Mouse (Mus musculus): ENCODE results near the gene Klhl23.
"Not testable (repeated sequence)": the region's sequence is repeated elsewhere in the genome, so short reads cannot be mapped to it uniquely, and the experiment has no call there.

Klhl23 gene

GRCm38 (mm10) chr2:69821711-69822110, at the start of gene Klhl23:
TSS of gene Klhl23 (plus strand) at chr2:69821944.
- no peak for DNase-seq (ENCODE audit: low spot score in 2 of 2)

DNA sequence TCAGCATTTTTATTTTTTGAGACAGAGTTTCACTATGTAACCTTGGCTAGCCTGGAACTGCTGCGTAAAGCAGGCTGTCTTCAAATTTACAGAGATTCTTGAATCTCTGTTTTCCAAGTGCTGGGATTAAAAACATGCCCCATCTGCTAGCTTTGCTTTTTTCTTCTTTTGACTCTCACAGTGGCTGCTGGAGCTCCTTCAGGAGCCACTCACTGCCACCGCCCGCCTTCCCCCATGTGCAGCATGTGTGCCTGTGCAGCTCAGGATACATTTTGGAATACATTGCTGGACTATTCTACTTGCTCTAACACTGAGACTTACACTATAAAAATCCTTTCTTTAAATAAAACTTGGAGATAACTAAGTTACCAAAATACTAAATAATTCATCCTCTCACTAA, 48.4 kb upstream of the Klhl23 start:
- DNase-seq (ENCODE audit: low spot score in 2 of 2) = peak in 1 of 2 experiments; percentile 27

- peak in 1 of 2 experiments; percentile 19 for DNase-seq (ENCODE audit: low spot score in 2 of 2)
Observed at GRCm38 (mm10) chr2:69777985-69778835, 43.5 kb upstream of the Klhl23 start.

- peak in 1 of 2 experiments; percentile 17 for DNase-seq (ENCODE audit: low spot score in 2 of 2)
Observed at GRCm38 (mm10) chr2:69778836-69779177, 42.9 kb upstream of the Klhl23 start.

GRCm38 (mm10) chr2:69788974-69789373, 32.8 kb upstream of the Klhl23 start:
- no peak for DNase-seq (ENCODE audit: low spot score in 2 of 2)

GRCm38 (mm10) chr2:69789429-69790069, 32.2 kb upstream of the Klhl23 start, which contains the start of the genes Ccdc173 and Phospho2:
TSS of gene Ccdc173 (minus strand) at chr2:69789575.
TSS of gene Phospho2 (plus strand) at chr2:69789623.
- peak; percentile 94 to 97 for DNase-seq (ENCODE audit: low spot score in 2 of 2)

DNA sequence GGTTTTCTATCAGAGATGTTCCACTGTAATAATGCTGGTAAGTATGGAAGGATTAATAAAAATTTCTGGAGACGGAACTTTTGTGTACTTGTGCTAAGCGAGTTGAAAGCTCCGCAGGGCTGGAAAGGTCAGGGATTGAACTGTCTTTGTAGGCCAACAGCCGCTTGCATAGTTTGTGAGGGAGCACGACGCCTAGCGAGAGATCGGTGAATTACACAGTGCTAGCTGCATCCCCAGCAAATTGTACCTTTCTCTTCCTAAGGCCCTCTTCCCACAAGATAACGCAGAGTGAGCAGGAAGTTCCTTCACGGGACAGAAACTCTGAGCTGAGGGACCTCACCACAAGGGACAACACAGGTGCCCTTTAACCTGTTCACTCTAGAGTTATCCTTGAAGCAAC, 31.5 kb upstream of the Klhl23 start:
- peak; percentile 46 to 90 for DNase-seq (ENCODE audit: low spot score in 2 of 2)

GRCm38 (mm10) chr2:69790722-69791121, 31.0 kb upstream of the Klhl23 start:
- no peak for DNase-seq (ENCODE audit: low spot score in 2 of 2)

- DNase-seq (ENCODE audit: low spot score in 2 of 2) = no peak
Observed at GRCm38 (mm10) chr2:69802911-69803312, 18.8 kb upstream of the Klhl23 start.

- no peak for DNase-seq (ENCODE audit: low spot score in 2 of 2)
Observed at GRCm38 (mm10) chr2:69803756-69804155, 18.0 kb upstream of the Klhl23 start.

DNA sequence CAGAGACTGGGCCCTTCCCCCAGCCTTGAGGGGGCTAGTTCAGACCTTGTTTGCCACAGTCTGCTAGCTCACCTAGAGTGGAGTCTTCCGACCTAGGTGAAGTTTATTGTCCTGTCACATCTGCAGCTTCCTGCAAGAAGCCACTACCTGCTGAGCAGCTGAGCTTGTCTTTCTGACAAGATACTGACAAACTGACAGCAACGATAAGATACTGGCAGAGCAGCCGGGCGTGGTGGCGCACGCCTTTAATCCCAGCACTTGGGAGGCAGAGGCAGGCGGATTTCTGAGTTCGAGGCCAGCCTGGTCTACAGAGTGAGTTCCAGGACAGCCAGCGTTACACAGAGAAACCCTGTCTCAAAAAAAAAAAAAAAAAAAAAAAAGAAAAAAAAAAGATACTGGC, 17.1 kb upstream of the Klhl23 start:
- not testable (repeated sequence) for DNase-seq (ENCODE audit: low spot score in 2 of 2)

GRCm38 (mm10) chr2:69810169-69810568, 11.6 kb upstream of the Klhl23 start:
- DNase-seq (ENCODE audit: low spot score in 2 of 2) = no peak

- not testable (repeated sequence) for DNase-seq (ENCODE audit: low spot score in 2 of 2)
Observed at GRCm38 (mm10) chr2:69811349-69811748, 10.4 kb upstream of the Klhl23 start.

- no peak for DNase-seq (ENCODE audit: low spot score in 2 of 2)
Observed at GRCm38 (mm10) chr2:69816575-69816974, 5.2 kb upstream of the Klhl23 start.

DNA sequence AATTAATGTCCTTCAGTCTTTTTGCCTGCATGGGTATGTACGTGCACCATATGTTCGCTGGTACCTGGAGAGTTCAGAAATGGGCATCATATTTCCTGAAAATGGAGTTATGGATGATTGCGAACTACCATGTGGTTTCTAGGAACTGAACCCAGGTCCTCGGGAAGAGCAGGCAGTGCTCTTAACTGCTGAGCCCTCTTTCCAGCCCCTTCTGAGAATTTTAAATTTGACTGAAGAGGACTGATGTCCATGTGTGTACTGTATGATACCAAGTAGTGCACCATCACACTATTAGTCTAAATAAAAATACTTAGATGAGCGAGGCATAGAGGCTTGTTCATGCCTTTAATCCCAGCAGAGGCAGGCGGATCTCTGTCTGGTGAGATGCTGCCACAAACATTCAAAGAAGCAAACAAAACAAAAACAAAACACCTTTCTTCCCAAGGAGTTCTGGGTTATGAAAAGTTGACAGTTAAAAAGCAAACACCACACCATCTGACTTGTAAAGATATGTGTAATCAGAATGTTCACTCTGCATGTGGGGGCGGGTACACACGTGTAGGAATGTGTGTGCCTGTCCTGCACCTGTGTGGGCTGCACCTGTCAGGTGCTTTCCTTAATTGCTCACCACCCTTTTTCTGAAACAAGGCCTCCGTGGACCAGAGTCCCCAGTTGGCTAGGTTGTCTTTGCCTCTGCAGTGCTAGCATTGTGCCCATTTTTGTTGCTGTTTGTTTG, 3.2 kb upstream of the Klhl23 start:
- DNase-seq (ENCODE audit: low spot score in 2 of 2) = no peak

GRCm38 (mm10) chr2:69820201-69820600, 1.5 kb upstream of the Klhl23 start:
- no peak for DNase-seq (ENCODE audit: low spot score in 2 of 2)

DNA sequence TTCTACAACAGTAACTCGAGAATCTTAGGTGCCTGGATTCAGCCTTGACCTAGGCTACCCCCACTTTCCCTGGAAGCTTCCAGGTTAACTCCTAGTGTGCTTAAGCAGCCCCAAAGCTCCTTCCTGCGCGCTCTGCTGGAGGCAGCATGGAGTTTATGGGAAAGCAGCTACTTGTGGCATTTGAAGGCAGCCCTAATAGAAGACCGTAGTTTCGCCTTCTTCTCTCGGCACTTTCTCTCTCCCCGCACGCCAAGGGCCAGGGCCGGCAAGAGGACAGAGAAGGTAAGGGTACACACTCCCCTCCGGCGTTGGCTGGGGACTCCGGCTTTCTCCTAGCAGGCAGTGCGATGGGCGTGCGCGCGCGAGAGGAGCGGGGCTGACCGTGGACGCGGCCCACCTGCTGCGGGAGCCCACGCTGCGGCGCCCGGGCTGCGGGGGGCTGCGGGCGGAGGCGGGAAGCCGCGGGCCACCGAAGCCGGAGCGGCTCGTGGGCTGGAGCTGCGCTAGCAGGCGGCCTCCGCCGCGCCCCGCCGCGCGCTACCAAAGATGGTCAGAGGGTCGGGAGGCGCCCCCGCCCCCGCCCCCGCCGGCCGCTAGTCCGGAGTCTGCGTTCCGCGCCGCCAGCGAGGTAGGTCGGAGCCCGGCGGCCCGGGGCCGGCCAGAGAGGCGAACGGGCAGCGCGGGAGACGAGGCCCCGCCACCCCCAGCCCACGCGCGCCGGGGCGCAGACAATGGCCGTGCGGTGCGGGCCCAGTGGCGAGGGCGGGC, 801 bp downstream of the Klhl23 start:
- peak in 1 of 2 experiments; percentile 47 for DNase-seq (ENCODE audit: low spot score in 2 of 2)

GRCm38 (mm10) chr2:69823129-69823677, 1.5 kb downstream of the Klhl23 start:
- peak in 1 of 2 experiments; percentile 20 for DNase-seq (ENCODE audit: low spot score in 2 of 2)

- no peak for DNase-seq (ENCODE audit: low spot score in 2 of 2)
Observed at GRCm38 (mm10) chr2:69825898-69826297, 4.2 kb downstream of the Klhl23 start.

GRCm38 (mm10) chr2:69826380-69826779, 4.6 kb downstream of the Klhl23 start:
- DNase-seq (ENCODE audit: low spot score in 2 of 2) = no peak

GRCm38 (mm10) chr2:69828031-69828430, 6.3 kb downstream of the Klhl23 start:
- no peak for DNase-seq (ENCODE audit: low spot score in 2 of 2)

All from left cerebral cortex, adult 9 months (tissue).